Mouse (Mus musculus): ENCODE results near the gene Prcd.
"Not testable (repeated sequence)": the region's sequence is repeated elsewhere in the genome, so short reads cannot be mapped to it uniquely, and the experiment has no call there.

Prcd gene

GRCm38 (mm10) chr11:116653234-116653633 is at the start of gene Prcd:
Gene Prcd (plus strand): TSS chr11:116653534.
- no peak for DNase-seq

- no peak for DNase-seq
Observed at GRCm38 (mm10) chr11:116604097-116604496, 49.2 kb upstream of the Prcd start.

- no peak for DNase-seq
Observed at GRCm38 (mm10) chr11:116607717-116608116, 45.6 kb upstream of the Prcd start.

- DNase-seq = no peak
Observed at GRCm38 (mm10) chr11:116609965-116610630, 43.2 kb upstream of the Prcd start.

GRCm38 (mm10) chr11:116611168-116611567 is 42.2 kb upstream of the Prcd start:
- DNase-seq = not testable (repeated sequence)

GRCm38 (mm10) chr11:116611883-116612282 is 41.5 kb upstream of the Prcd start:
- DNase-seq = no peak

- DNase-seq = no peak
Observed at GRCm38 (mm10) chr11:116612554-116612953, 40.8 kb upstream of the Prcd start.

- DNase-seq = no peak
Observed at GRCm38 (mm10) chr11:116613234-116613633, 40.1 kb upstream of the Prcd start.

- peak; percentile 89 for DNase-seq
Observed at GRCm38 (mm10) chr11:116615735-116616437, 37.4 kb upstream of the Prcd start.

- peak; percentile 57 for DNase-seq
Observed at GRCm38 (mm10) chr11:116616438-116617118, 36.8 kb upstream of the Prcd start.

GRCm38 (mm10) chr11:116617641-116618040 is 35.7 kb upstream of the Prcd start:
- DNase-seq = peak; percentile 80

GRCm38 (mm10) chr11:116618666-116619065 is 34.7 kb upstream of the Prcd start:
- DNase-seq = no peak

GRCm38 (mm10) chr11:116619156-116619555 is 34.2 kb upstream of the Prcd start:
- peak; percentile 89 for DNase-seq

GRCm38 (mm10) chr11:116619561-116619960 is 33.8 kb upstream of the Prcd start:
- DNase-seq = no peak

GRCm38 (mm10) chr11:116620073-116620472 is 33.3 kb upstream of the Prcd start:
- peak; percentile 85 for DNase-seq

GRCm38 (mm10) chr11:116620559-116621253 is 32.6 kb upstream of the Prcd start:
- no peak for DNase-seq

- DNase-seq = peak; percentile 95
Observed at GRCm38 (mm10) chr11:116621258-116621704, 32.1 kb upstream of the Prcd start.

GRCm38 (mm10) chr11:116623281-116624124 is 29.8 kb upstream of the Prcd start:
- no peak for DNase-seq

- peak; percentile 89 for DNase-seq
Observed at GRCm38 (mm10) chr11:116624131-116624832, 29.1 kb upstream of the Prcd start.

GRCm38 (mm10) chr11:116625081-116626000 is 28.0 kb upstream of the Prcd start:
- peak; percentile 71 for DNase-seq
